Mouse (Mus musculus) bone marrow macrophage, adult 2 months (primary cell): ENCODE results near the gene Car14. TPM values are rescaled to one million over a fixed set of nuclear protein-coding genes. Genes with fewer than 3 reads are reported as not detected.
"Not testable (repeated sequence)": the region's sequence is repeated elsewhere in the genome, so short reads cannot be mapped to it uniquely, and the experiment has no call there.

Experiments used
- H3K27ac ChIP-seq: 2 replicates; pipeline ENCODE4 v1.5.1; 2012; ENCODE audit warnings: low read depth, low read length; ENCODE audit not compliant: insufficient read depth
- H3K4me1 ChIP-seq: 2 replicates; pipeline ENCODE4 v1.6.1; 2012; ENCODE audit warnings: low read length; ENCODE audit not compliant: control insufficient read depth, insufficient read depth
- H3K4me3 ChIP-seq: 2 replicates; pipeline ENCODE4 v1.5.1; 2012; ENCODE audit warnings: mild to moderate bottlenecking, low read length, moderate library complexity; ENCODE audit not compliant: insufficient read depth
- CTCF ChIP-seq: IDR thresholded peaks from 2 replicates; pipeline ENCODE4 v1.5.1; 2012; ENCODE audit warnings: low read depth, mild to moderate bottlenecking, low read length, moderate library complexity
- POLR2A ChIP-seq: IDR thresholded peaks from 2 replicates; pipeline ENCODE4 v1.6.1; 2012; ENCODE audit warnings: mild to moderate bottlenecking, low read depth, low read length, borderline replicate concordance
- polyA plus RNA-seq: library from polyadenylated mRNA; stranded (reverse); fragments of >200 nt; gene quantifications from 2 replicates; pipeline ENCODE4 v1.2.4, GENCODE M21; 2012; ENCODE audit not compliant: missing spikeins, insufficient read depth, insufficient read length

The Car14 gene
- polyA plus RNA-seq, 1 experiment, result not detected

DNA sequence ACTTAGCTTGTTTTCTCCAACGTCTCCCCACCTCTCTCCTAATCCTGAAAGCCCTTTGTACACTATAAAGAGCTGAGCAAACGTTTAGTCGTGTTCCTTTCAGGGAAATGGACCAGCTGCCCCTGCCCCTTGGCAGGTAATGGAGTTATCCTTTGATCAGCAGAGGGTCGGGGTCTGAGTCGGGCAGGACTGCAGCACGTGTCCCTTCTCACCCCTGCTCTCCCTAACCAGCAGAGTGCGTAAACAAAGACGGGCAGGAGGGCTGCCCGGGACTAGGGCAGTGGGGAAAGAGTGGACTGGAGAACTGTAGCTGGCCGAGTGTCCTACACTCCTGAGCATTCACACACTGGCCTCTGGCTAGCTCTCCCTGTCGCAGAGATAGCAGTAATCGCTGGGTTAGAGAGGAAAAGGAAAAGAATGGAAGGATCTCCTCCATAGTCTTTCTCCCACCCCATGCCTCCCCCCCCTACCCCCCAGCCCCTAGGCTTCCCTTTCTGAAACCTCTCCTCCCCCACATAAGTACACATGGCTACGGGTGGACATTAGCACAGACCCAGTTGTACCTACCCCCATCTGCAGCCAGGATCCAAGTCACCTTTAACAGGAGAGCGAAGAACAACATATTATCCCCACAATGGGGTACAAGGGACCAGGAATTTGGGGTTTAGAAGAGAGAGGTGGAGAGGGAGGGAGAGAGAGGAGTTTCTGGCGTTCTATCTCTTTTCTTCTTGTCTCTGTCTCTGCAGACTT is 563 bp downstream of the Car14 start:
- TF ChIP-seq POLR2A (no peak), CTCF (no peak)
- H3K4me1 ChIP-seq, result peaks cover 10% of the 10 kb centered on the region
- H3K4me3 ChIP-seq, result peak overlapping the region; percentile 27
- no peak overlapping the region for H3K27ac ChIP-seq

DNA sequence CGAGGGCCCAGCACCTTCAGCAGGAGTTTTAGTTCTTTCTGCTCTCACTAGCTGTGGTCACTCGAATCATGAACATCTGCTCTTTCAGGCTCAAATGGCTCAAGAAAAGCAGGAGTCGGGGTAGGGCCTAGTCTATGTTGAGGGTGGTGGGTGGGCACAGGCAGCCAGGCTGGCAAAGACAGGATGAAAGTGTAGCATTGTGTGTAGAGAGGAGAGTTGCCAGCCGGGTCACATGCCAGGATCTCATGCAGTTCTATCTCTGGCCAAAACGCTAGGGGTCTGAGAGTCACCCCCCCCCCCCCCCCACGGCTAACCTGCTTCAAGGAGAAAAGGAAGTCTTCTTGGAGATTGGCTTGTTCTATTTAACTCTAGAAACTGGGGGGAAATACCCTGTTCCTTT is 1.8 kb downstream of the Car14 start:
- H3K4me1 ChIP-seq, result peaks cover 10% of the 10 kb centered on the region
- TF ChIP-seq POLR2A (no peak), CTCF (no peak)
- H3K4me3 ChIP-seq, result no peak overlapping the region
- H3K27ac ChIP-seq, result no peak overlapping the region

DNA sequence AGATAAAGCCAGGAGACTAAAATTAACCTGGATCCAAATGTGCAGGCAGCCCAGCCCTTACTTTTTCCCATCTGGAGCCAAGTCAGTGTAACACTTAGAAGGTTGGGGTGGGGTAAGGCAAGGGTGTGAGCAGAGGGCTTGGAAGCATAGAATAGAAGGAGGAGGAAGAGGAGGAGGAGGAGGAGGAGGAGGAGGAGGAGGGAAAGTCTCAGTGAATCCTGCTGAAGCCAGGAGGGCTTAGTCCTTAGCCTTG is 2.2 kb downstream of the Car14 start:
- Histone ChIP-seq H3K27ac (no peak overlapping the region), H3K4me3 (no peak overlapping the region), H3K4me1 (peaks cover 10% of the 10 kb centered on the region)
- TF ChIP-seq CTCF (no peak), POLR2A (no peak)

DNA sequence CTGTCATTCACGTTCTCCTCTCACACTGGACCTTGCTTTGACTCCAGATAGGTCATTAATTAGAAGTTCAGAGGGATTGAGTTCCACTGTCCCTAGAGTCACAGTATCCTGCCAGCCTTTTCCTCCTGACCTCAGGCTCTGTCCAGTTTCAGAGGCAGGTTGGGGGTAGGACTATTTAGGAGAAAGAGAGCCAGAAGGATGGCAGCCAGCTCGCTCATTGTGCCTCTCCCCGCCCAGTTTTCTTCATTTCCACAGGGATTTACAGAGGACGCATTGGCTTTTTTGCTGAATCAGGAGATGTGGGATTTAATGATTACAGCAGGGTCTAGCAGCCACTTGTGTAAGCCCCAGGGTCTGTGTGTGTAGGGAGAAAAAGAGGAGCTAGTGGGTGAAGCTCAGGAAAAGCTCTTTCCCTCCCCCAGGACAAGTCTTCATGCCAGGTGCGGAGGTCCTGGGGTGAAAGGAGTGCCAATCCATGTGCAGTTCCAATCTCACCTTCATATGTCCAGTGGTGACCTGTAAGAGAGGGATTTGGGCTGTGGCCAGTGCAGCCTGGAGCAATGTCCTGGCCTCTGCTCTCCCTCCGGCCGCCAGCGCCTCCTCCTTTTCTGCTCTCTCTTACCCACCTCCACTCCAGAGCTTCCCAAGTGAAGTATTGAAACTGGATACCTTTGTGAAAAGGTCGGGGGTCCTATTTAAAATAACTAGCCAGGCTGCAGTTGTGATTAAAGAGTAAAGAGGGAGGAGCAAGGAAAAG is 2.7 kb downstream of the Car14 start:
- no peak overlapping the region for H3K4me3 ChIP-seq
- peaks cover 10% of the 10 kb centered on the region for H3K4me1 ChIP-seq
- TF ChIP-seq POLR2A (no peak), CTCF (no peak)
- H3K27ac ChIP-seq, result no peak overlapping the region

DNA sequence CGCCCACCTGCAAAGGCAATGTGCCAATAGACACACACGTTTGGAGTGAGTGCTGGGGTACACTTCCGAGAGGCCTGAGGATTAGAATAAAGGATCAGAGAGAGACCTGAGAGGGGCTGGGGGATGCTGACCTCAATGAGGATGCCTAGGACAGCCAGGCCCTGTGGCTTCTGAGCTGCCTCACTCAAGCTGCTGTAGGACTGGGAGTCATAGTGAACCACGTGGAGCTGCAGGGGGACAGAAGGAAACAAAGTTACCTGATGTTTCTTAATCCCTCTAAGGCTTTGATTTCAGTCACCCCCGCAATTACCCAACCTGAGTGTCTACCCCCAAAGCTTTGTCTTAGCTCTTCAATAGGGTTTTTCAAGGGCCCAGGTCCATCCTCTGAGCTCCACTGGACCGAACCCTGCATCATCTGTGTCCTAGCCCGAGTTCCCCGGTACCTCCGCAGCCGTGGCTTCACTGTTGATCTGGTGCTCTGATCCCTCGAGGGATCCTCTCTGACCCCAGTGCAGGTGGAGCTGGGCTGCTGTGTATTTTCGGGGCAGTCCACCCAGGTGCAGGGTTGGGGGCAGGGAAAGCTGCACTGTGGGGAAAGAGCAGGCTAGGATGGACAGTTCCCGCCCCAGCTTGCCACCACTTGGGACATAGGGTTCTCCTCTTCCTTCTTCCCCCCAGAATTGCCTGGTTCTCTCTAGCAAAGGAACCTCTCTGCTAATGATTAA is 4.5 kb downstream of the Car14 start:
- TF ChIP-seq CTCF (no peak), POLR2A (no peak)
- Histone ChIP-seq H3K4me1 (peaks cover 1% of the 10 kb centered on the region), H3K4me3 (no peak overlapping the region), H3K27ac (no peak overlapping the region)

DNA sequence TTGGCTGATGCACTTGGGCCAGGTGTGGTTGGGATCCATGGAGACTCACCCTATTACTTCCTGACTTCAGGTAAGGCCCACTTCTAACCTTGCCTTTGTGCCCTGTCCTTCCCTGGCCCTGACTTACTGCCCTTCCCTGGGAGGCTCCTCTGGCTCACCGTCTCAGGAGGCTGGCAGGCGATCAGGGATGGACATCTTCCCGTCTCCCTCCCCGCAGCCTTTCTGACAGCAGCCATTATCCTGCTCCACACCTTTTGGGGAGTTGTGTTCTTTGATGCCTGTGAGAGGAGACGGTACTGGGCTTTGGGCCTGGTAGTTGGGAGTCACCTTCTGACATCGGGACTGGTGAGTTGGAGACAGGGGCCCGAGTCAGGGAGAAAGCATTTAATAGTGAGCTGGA is 9.0 kb downstream of the Car14 start:
- H3K4me1 ChIP-seq, H3K27ac ChIP-seq: not testable (repeated sequence)
- peak overlapping the region; percentile 97; the same call in 1 of the 2 replicates for H3K4me3 ChIP-seq

DNA sequence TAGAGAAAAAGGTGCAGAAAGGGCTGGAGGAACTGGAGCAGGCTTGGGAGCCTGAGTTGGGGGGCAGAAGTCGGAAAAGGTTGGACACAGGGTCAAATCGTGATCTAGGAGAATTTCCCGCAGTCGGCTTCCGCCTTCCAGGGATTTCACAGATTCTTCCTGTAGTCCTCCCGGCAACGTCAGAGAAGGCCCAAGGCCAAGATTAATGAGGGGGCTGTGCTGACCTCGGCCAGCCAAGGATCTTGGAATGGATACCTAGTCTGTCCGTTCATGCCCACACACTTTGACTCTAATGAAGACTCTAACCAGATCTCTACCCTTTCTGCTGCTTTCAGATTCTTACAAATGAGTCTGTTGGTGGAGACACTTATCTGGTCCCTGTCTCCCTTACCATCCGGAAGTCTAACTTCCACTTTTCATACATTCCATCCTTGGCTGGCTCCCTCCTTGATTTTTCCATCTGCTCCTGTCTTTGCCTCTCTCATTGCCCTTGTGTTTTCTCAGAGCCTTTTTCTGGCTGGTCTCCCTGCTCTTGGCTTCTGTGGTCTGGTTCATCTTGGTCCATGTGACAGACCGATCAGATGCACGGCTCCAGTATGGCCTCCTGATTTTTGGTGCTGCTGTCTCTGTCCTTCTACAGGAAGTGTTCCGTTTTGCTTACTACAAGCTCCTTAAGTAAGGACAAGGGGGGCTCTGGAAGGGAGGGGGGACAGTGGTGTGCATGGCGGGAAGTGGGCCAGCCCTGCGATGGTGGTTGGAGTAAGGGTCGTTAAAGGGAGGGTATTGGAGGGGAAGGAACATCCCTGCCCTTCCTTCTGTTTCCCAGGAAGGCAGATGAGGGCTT is 10.0 kb downstream of the Car14 start:
- H3K4me1 ChIP-seq, result peaks cover 16% of the 10 kb centered on the region
- H3K4me3 ChIP-seq, result peak overlapping the region; percentile 97
- no peak for TF ChIP-seq CTCF
- no peak for TF ChIP-seq POLR2A
- H3K27ac ChIP-seq, result peak overlapping the region; percentile 87

DNA sequence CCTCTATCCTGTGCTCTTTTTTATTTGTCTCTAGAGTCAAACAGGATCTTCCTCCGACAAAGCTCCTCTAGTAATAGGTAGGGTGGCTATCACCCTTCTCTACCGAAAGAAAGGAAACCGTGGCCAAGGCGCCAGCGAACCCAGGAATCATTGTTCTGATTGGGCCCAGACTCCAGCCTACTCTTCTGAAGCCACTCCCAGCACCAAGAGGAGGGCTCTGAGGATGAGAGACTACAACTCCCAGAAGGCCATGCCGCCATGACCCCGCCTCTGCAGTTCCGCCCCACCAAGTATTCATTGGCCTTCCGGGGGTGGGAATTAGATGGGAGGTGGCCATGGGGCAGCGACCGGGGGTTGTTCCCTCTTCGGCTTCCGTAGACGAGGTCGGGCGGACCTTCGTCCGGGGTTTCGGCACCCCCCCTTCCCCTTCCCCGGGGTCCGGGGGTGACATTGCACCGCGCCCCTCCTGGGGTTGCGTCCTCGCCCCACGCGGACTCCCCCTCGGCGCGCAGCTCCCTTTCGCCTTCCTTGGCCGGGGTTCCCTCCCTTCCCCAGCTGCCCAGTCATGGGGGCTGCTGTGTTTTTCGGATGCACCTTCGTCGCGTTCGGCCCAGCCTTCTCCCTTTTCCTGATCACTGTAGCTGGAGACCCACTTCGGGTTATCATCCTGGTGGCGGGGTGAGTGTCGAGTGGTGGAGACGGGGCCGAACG is 10.7 kb downstream of the Car14 start, which contains the start of gene Aph1a:
Gene Aph1a (plus strand): TSS at position 364 of the 711 bp plus-strand sequence.
- Histone ChIP-seq H3K4me3 (peak within 1 kb of the TSS; percentile 97), H3K27ac (peak within 1 kb of the TSS; percentile 87), H3K4me1 (peaks cover 21% of the 10 kb centered on the region)

DNA sequence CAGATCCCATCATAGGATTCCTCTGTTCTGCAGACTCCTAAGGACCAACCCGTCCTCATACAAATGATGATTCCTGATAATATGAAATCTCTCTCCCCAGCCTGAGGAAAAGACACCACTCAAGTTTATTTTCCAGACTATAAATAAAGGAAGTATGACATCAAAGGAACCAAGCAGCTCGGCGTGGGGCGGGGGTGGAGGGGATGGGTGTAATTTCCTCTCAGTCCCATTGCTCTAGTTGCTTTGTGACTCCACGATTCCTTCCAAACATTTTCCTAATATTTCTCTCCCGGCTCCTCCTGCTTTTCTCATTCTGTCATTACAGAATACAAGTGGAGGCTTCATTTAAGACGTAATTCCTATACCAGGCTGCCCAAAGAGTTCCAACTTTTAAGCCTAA is 11.4 kb downstream of the Car14 start:
- TF ChIP-seq POLR2A (no peak), CTCF (no peak)
- H3K27ac ChIP-seq, result peak overlapping the region; percentile 83
- H3K4me1 ChIP-seq, result peaks cover 27% of the 10 kb centered on the region
- H3K4me3 ChIP-seq, result peak overlapping the region; percentile 59
